Mouse (Mus musculus): ENCODE results near the gene Glce.

The Glce gene

DNA sequence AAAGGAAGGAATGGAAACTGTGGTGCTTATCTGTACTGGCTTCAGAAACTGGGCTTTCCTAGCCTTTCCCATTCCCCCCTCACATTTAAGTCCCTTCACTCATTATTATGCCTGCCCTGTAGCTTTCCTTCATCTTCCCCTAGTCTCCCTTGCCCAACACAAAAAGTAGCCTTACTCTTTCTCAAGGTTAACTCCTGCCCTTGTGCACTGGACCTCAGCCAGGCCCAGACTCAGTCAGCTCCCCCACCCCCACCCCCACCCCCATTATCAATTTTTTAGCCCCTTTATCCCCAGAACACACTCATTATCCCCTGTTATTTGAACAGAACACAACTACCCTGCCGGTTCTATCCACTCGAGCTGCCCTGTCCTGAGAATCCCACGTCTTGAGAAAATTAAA lies 1.0 kb upstream of the Glce start:
- CTCF ChIA-PET = interaction anchor here (0.6 kb wide), 1 partner anchor 221 kb away, joined by 11 read pairs; no protein-coding TSS in a partner anchor

GRCm38 (mm10) chr9:62121551-62122447 lies 656 bp downstream of the Glce start:
- CTCF ChIA-PET = no interaction called here

DNA sequence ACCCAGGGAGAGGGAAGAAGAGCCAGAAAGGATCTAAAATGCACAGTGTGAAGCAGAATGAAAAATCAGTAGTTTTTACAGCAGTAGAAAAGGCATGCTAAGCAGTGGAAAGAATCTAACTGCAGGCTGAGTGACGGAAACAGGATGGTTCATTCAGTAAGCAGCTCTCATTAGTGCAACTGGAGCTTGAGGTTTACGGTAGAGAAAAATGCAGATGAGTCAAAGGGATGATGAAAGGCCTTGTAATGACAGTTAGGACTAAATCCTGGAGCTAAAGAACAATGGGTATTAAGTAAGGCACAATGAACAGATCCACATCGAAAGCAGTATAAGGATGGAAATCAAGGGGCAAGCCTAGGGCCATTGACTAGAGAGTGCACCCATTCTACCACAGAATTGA lies 3.7 kb downstream of the Glce start:
- CTCF ChIA-PET = no interaction called here

DNA sequence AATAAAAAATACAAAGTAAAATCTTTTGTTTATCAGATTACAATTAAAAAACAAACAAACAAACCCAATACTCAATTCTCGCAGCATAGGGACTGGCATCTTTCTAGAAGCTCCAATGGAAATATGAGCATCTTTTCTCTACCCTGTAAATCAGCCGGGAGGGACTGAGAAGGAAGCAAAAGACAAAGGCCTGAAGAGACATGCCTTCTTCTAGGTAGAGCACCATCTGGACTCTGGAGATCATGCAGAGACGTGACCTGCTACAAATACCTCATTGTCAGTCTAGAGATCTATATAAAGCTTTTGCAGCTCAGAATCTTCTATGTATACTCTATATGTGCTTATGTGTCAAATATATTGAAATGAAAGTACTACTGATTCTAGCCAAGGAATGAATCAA lies 6.6 kb downstream of the Glce start:
- CTCF ChIA-PET = no interaction called here

- CTCF ChIA-PET = no interaction called here
Observed at GRCm38 (mm10) chr9:62096603-62097002, 25.9 kb downstream of the Glce start.

- CTCF ChIA-PET = no interaction called here
Observed at GRCm38 (mm10) chr9:62091604-62092003, 30.9 kb downstream of the Glce start.

DNA sequence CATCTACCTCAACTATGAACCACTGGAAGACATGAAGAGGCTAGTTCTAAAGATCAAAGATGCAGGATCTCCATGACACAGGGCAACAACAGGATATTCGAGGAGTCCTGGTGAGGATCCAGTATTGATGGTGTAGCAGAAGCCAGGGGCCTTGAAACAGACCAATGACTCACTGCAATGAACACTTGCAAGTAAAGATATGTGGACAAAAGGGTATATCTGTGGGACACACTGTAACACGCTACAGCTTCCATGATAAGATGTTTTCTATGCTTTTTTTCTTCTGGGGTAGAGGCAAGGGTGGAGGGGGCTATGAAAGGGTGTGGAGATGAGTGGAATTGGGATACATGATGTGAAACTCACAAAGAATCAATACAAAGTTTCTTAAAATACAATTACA lies 36.9 kb downstream of the Glce start:
- CTCF ChIA-PET = no interaction called here

- CTCF ChIA-PET = no interaction called here
Observed at GRCm38 (mm10) chr9:62084896-62085295, 37.6 kb downstream of the Glce start.

- CTCF ChIA-PET = no interaction called here
Observed at GRCm38 (mm10) chr9:62082986-62083385, 39.5 kb downstream of the Glce start.

GRCm38 (mm10) chr9:62081542-62081941 lies 40.9 kb downstream of the Glce start:
- CTCF ChIA-PET = no interaction called here

- CTCF ChIA-PET = interaction anchor here (0.7 kb wide), 1 partner anchor 156 kb away, joined by 3 read pairs; no protein-coding TSS in a partner anchor
Observed at GRCm38 (mm10) chr9:62080028-62080760, 42.3 kb downstream of the Glce start.

- CTCF ChIA-PET = no interaction called here
Observed at GRCm38 (mm10) chr9:62062234-62062633, 60.2 kb downstream of the Glce start.

- CTCF ChIA-PET = no interaction called here
Observed at GRCm38 (mm10) chr9:62060431-62060830, 62.0 kb downstream of the Glce start.

GRCm38 (mm10) chr9:62059941-62060340 lies 62.5 kb downstream of the Glce start:
- CTCF ChIA-PET = no interaction called here

- CTCF ChIA-PET = no interaction called here
Observed at GRCm38 (mm10) chr9:62057881-62058506, 64.5 kb downstream of the Glce start.

DNA sequence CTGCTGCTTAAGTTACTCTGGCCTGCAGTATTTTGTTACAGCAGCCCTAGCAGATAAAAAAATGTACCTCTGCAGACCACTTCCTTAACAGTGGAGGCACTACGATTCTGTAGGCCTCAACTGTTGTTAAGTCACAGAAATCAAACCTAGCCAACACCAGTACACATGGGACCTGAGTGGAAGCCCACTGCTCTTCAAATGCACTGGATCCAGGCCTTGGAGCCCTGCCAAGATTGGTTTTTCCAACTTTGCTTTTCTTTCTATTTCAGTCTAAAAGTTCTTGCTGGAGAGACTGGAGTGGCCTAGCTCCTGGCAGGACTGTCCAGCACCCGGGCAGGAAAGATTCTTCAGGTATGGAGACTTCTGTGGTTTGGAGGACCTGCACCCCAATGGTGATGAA lies 66.2 kb downstream of the Glce start:
- CTCF ChIA-PET = no interaction called here

- CTCF ChIA-PET = interaction anchor here (0.9 kb wide), 1 partner anchor 9 kb away, joined by 3 read pairs; no protein-coding TSS in a partner anchor
Observed at GRCm38 (mm10) chr9:62050801-62051200, 71.7 kb downstream of the Glce start.

- CTCF ChIA-PET = no interaction called here
Observed at GRCm38 (mm10) chr9:62049166-62049565, 73.3 kb downstream of the Glce start.

DNA sequence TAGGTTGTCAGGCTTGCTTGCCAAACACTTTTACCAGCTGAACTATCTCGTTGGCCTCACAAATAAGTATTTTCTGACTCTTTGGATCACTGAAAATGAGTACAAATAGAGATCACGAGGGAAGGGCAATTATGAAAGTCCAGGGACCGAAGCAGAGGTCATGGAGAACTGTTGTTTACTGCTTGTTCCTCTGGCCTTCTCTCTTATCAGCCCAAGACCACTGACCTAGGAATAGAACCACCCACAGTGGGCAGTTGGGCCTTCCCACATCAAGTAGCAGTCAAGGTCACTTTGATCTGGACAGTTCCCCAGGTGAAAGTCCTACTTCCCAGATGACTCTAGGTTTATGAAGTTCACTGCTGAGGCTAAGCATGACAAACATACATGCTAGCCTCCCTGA lies 80.3 kb downstream of the Glce start:
- CTCF ChIA-PET = interaction anchor here (0.6 kb wide), 1 partner anchor 501 kb away, joined by 8 read pairs; no protein-coding TSS in a partner anchor

DNA sequence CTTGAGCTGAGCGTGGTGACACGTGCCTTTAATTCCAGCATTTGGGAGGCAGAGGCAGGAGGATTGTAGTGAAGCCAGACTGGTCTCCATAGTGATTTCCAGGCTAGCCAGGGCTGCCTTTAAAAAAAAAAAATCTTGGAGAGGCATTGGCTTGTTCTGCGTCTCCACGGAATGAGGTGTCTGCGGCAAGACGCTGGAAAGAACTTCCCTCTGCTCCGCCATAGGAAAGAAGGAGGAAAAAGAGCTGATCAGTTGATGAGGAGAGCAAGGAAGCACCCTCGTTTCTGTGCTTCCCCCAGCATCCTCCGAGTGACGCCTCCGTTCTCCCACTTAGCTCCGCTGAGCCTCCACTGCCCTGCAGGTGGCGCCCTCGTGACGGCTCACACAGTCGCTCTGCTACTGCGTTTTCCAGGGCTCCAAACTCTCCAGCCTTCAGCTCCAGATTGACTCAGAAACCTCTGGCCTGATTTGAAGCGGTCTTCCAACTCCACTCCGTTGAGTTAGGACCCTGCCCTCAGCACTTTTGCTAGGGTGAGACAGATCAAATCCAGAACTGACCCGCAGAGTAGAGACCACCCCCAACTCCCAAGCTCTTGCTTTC lies 82.3 kb downstream of the Glce start:
- CTCF ChIA-PET = interaction anchor here (0.5 to 0.7 kb wide), 2 partner anchors 14 to 247 kb away, joined by 3 to 12 read pairs; partner anchors contain the start of gene Paqr5

DNA sequence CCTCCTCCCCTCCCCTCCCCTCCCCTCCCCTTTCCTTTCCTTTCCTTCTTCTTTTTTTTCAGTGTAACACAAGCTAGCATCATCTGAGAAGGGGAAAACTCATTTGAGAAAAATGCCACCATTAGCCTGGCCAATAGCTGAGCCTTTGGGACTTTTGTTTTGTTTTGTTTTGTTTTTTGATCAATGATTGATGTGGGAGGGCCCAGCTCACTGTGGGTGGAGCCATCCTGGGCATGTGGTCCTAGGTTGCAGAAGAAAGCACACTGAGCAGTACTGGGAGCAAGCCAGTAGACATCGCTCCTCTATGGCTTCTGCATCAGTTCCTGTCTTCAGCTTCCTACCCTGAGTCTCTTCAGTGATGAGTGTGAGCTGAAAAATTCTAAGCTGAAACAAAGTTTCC lies 86.6 kb downstream of the Glce start:
- CTCF ChIA-PET = no interaction called here

- CTCF ChIA-PET = no interaction called here
Observed at GRCm38 (mm10) chr9:62032206-62032605, 90.2 kb downstream of the Glce start.
